Mouse (Mus musculus): Measurements from ENCODE around the gene Ccdc85b. TPM values are rescaled to one million over a fixed set of nuclear protein-coding genes. Genes with fewer than 3 reads are reported as not detected.

Gene Ccdc85b
- polyA plus RNA-seq, 1 experiment = 32.5 TPM

DNA sequence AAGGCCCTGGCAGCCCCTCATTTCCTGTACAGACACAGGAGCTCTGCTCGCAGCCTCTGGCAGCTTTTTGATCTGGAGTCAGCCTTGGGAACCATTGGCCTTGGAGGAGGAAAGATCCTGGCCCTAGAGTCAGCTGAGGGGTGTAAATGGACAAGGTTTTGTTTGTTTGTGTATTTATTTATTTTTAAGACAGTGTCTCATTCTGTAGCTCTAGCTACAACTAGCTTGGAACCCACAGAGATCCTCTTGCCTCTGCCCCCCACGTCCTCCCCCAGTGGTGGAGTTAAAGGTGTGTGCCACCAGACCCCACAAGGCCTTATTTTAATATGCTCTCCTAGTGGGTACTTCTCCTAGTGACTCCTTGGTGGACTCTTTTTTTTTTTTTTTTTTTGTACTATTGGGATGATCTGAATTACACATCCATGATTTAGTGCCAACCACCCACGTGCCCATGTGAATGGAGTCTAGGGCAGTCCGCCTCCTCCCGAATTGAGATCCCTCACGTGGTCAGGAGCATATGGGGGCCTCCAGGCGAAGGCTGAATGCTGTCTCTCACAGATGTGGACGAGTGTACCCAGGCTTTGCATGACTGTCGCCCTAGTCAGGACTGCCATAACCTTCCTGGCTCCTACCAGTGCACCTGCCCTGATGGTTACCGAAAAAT, 19.4 kb upstream of the Ccdc85b start:
- Histone ChIP-seq H3K27ac (ENCODE audit: insufficient read depth, low read length) (peak overlapping the region; percentile 33; the same call in 1 of the 2 replicates), H3K4me1 (ENCODE audit: control insufficient read depth, insufficient read depth, low read length) (peaks cover 27% of the 10 kb centered on the region), H3K4me3 (replicated peaks; ENCODE audit: insufficient read depth, low read depth, low read length) (no peak overlapping the region), H3K27me3 (ENCODE audit: control insufficient read depth, insufficient read depth, low read length) (no peaks in the 10 kb centered on the region)
- WGBS = 45% methylated on average over 10 of the region's 10 CpGs
- TF ChIP-seq CTCF (IDR thresholded peaks at IDR 0.05; ENCODE audit: borderline replicate concordance, insufficient read depth, low read depth, low read length) = no peak
- TF ChIP-seq POLR2A (IDR thresholded peaks at IDR 0.05; ENCODE audit: borderline replicate concordance, insufficient read depth, low read length) = no peak
- DNase-seq = peak; percentile 45 to 54

DNA sequence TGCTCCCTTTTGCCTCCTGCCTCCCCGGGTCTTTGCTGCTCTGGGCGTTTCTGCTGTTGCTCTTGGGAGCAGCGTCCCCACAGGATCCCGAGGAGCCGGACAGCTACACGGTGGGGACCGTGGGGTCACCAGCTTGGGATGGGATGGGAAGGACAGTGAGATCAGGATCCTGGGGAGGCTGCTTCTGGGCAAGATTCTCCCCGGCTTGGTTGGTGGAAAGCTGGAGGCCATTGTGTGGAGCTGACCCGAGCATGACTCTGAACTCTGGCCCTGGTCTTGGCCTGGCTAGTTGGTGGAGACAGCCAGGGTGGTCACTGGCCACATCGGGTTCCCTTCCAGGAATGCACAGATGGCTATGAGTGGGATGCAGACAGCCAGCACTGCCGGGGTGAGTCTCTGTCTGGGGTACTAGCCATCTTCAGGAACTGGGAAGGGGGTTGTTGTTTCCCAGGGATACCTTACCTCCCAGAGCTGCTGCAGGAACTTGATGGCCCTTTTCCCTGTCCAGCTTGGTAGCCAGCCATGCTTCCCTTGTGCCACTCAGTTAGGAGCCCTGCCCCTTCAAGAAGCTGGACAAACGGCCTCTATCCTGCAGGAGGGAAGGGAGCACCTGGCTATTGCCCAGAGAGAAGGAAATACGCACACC, 17.5 kb upstream of the Ccdc85b start:
- 4% methylated on average over 13 of the region's 13 CpGs for WGBS
- Histone ChIP-seq H3K4me1 (ENCODE audit: control insufficient read depth, insufficient read depth, low read length) (peaks cover 27% of the 10 kb centered on the region), H3K4me3 (replicated peaks; ENCODE audit: insufficient read depth, low read depth, low read length) (peak overlapping the region; percentile 60), H3K27me3 (ENCODE audit: control insufficient read depth, insufficient read depth, low read length) (no peaks in the 10 kb centered on the region), H3K27ac (ENCODE audit: insufficient read depth, low read length) (peak overlapping the region; percentile 92)
- DNase-seq = peak; percentile 65 to 72
- TF ChIP-seq CTCF (IDR thresholded peaks at IDR 0.05; ENCODE audit: borderline replicate concordance, insufficient read depth, low read depth, low read length) = no peak
- no peak for TF ChIP-seq POLR2A (IDR thresholded peaks at IDR 0.05; ENCODE audit: borderline replicate concordance, insufficient read depth, low read length)

DNA sequence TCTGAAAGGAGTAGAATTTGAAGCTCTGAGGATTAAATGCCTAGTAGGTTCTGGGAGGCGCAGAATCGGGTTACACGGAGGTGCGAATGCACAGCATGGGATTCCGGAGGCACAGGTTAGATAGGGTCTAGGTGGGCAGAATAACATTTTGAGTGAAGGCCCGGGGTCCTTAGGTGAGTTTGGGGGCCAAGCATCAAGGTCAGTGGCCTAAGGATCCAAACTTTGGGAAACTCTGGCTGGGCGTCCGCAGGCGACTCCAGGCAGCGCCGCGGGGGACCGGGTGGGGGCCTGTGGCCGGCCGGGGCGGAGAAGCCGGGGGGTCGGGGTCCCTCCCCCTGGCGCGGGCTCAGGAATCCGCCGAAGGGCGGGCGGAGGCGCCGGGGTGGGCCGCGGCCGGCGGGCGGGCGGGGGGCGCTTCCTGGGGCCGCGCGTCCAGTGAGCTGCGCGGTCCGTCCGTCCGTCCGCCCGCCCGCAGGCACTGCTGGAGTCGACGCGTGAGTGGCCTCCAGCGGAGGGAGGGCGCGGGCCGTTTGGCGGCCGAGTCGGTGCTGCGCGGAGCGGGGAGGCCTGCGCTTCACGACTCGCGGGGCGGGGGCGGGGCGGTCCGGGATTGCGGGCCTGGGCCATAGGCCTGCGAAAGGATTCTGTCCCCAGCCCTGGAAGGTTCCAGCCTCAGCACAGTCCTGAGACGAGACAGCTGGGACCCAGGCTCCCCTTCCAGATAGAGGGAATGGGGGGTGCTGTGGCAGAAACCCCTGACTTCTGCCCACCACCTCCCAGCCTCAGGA, 16.8 kb upstream of the Ccdc85b start:
- H3K27me3 ChIP-seq (ENCODE audit: control insufficient read depth, insufficient read depth, low read length) = no peaks in the 10 kb centered on the region
- DNase-seq = peak; percentile 67 to 71

DNA sequence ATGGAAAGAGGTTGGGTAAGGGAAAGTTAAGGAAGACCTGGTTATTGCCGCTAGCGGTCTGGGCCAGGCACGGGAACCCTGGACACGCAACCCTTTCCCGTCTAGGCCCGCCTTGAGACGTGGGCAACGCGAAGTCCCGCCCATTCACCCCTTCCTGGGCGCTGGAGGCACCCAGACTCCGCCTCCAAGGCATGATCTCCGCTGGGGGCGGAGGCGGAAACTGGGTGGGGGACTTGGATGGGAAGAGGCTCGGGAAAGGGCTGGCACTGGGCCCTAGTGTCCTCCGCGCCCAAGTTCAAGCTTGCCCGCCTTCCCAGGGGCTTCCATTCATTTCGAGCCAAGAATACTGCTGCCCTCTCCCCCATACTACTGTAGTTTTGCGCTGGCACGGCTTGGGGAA, 16.0 kb upstream of the Ccdc85b start, which contains the start of gene Efemp2:
Efemp2 (plus strand) TSS at position 235 of the 400 bp plus-strand sequence.
- no peaks in the 10 kb centered on the region for H3K27me3 ChIP-seq (ENCODE audit: control insufficient read depth, insufficient read depth, low read length)
- whole genome bisulfite sequencing = 13% methylated on average over 22 of the region's 22 CpGs
- peak within 1 kb of the TSS; percentile 62 for H3K4me3 ChIP-seq (replicated peaks; ENCODE audit: insufficient read depth, low read depth, low read length)
- H3K4me1 ChIP-seq (ENCODE audit: control insufficient read depth, insufficient read depth, low read length) = peaks cover 27% of the 10 kb centered on the region
- no peak for TF ChIP-seq CTCF (IDR thresholded peaks at IDR 0.05; ENCODE audit: borderline replicate concordance, insufficient read depth, low read depth, low read length)
- TF ChIP-seq POLR2A (IDR thresholded peaks at IDR 0.05; ENCODE audit: borderline replicate concordance, insufficient read depth, low read length) = no peak
- DNase-seq = peak; percentile 66 to 70
- peak within 1 kb of the TSS; percentile 92 for H3K27ac ChIP-seq (ENCODE audit: insufficient read depth, low read length)

More for the DNA sequence above, 16.8 kb upstream of the Ccdc85b start:
- Histone ChIP-seq H3K4me1 (ENCODE audit: control insufficient read depth, insufficient read depth, low read length) (peaks cover 27% of the 10 kb centered on the region), H3K27ac (ENCODE audit: insufficient read depth, low read length) (peak overlapping the region; percentile 92), H3K4me3 (replicated peaks; ENCODE audit: insufficient read depth, low read depth, low read length) (peak overlapping the region; percentile 62)
- TF ChIP-seq POLR2A (IDR thresholded peaks at IDR 0.05; ENCODE audit: borderline replicate concordance, insufficient read depth, low read length) (no peak), CTCF (IDR thresholded peaks at IDR 0.05; ENCODE audit: borderline replicate concordance, insufficient read depth, low read depth, low read length) (no peak)
- 2% methylated on average over 51 of the region's 68 CpGs for WGBS

DNA sequence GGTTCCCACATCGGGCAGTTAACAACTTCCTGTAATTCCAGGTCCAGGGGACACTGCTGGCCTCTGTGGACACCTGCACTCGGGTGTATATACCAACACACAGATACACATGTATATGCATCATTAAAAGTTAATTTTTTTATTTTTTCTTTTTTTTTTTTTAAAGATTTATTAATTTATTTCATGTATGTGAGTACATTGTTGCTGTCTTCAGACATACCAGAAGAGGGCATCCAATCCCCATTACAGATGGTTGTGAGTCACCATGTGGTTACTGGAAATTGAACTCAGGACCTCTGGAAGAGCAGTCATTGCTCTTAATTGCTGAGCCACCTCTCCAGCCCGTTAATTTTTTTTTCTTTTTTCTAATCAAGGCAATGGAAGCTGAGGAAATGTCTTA, 15.2 kb upstream of the Ccdc85b start:
- Histone ChIP-seq H3K4me1 (ENCODE audit: control insufficient read depth, insufficient read depth, low read length) (peaks cover 25% of the 10 kb centered on the region), H3K27me3 (ENCODE audit: control insufficient read depth, insufficient read depth, low read length) (no peaks in the 10 kb centered on the region), H3K27ac (ENCODE audit: insufficient read depth, low read length) (no peak overlapping the region), H3K4me3 (replicated peaks; ENCODE audit: insufficient read depth, low read depth, low read length) (no peak overlapping the region)
- TF ChIP-seq CTCF (IDR thresholded peaks at IDR 0.05; ENCODE audit: borderline replicate concordance, insufficient read depth, low read depth, low read length) (no peak), POLR2A (IDR thresholded peaks at IDR 0.05; ENCODE audit: borderline replicate concordance, insufficient read depth, low read length) (no peak)
- no peak for DNase-seq
- 89% methylated on average over 3 of the region's 3 CpGs for WGBS

DNA sequence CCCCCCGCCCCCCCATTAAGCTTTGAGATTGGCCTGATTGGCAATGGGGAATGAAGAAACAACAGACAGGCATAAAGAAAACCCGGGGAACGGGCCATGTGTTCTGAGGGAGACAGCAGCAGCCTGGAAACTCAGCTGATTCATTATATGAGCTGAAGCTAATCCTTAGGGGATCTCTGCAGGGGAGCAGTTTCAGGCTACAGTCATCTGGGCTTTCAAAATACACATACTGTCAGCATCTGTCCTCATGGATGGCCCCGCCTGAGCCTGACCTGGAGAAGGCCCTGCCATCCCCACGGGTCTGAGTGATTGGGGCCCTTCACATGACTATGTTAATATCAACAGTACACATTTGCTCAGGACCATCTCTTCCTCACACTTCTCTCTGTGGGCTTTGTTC, 14.2 kb upstream of the Ccdc85b start:
- 50% methylated on average over 5 of the region's 5 CpGs for WGBS
- DNase-seq = no peak
- TF ChIP-seq CTCF (IDR thresholded peaks at IDR 0.05; ENCODE audit: borderline replicate concordance, insufficient read depth, low read depth, low read length) (no peak), POLR2A (IDR thresholded peaks at IDR 0.05; ENCODE audit: borderline replicate concordance, insufficient read depth, low read length) (no peak)
- no peaks in the 10 kb centered on the region for H3K27me3 ChIP-seq (ENCODE audit: control insufficient read depth, insufficient read depth, low read length)
- H3K4me3 ChIP-seq (replicated peaks; ENCODE audit: insufficient read depth, low read depth, low read length) = no peak overlapping the region
- no peak overlapping the region for H3K27ac ChIP-seq (ENCODE audit: insufficient read depth, low read length)
- H3K4me1 ChIP-seq (ENCODE audit: control insufficient read depth, insufficient read depth, low read length) = peaks cover 15% of the 10 kb centered on the region

DNA sequence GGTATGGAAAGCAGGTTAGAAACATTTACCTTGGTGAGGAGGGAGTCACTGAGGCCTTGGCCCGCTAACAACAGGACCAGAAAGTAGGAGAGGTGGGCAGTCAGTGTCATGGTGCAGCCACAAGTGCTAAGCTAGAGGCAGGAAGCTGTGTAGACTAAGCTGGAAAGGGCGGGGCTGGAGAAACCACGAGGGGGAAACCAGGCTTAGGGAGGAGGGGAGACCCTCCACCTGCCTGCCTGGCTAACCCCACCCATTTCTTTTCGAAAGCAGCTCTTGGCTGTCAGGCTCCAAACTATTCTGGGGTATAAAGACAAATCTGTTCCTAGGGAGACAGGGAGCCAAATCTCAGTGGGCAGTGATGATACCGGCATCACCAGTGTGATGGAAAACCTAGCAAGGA, 10.7 kb upstream of the Ccdc85b start, which contains the start of gene Ctsw:
Ctsw (minus strand) TSS at position 134 of the 400 bp plus-strand sequence.
- Histone ChIP-seq H3K27me3 (ENCODE audit: control insufficient read depth, insufficient read depth, low read length) (no peaks in the 10 kb centered on the region), H3K4me3 (replicated peaks; ENCODE audit: insufficient read depth, low read depth, low read length) (no peak within 1 kb of the TSS), H3K4me1 (ENCODE audit: control insufficient read depth, insufficient read depth, low read length) (peaks cover 10% of the 10 kb centered on the region), H3K27ac (ENCODE audit: insufficient read depth, low read length) (no peak within 1 kb of the TSS)
- no peak for TF ChIP-seq POLR2A (IDR thresholded peaks at IDR 0.05; ENCODE audit: borderline replicate concordance, insufficient read depth, low read length)
- DNase-seq = no peak
- 43% methylated on average over 5 of the region's 5 CpGs for WGBS

Data from cerebellum, adult 2 months (tissue).